In genomic region chr15:85969707-85970153, GRCm38 (mm10) we compare ENCODE assay signal across 9 mouse cellular contexts.
DNase-seq lines count a peak whose midpoint lies in the region; ATAC-seq lines count a peak whose summit lies in the region.
"Had no signal": no experiment of that assay in that cellular context is flagged by ENCODE, and none has a peak within 500 bp of the region (broad histone marks: within the 10 kb centered on the region; RNA-seq: fewer than 3 reads in every experiment).

No protein-coding gene starts in this region.

- intact Hi-C loops in heart, postnatal 36 days (cut with DNase I) = no loop called here
- intact Hi-C loops in gastrocnemius, postnatal 14 days (cut with DNase I; ENCODE audit: low total_unique reads) = no loop called here

- H3K9me3 ChIP-seq in stomach, embryonic 15.5 days = no peaks in the 10 kb centered on the region
- H3K9me3 ChIP-seq: liver, embryonic 15.5 days had no signal

- 26% methylated on average over 3 of the region's 3 CpGs for WGBS in large intestine, adult 2 months
- WGBS in stomach, embryonic 15.5 days = 30% methylated on average over 3 of the region's 3 CpGs

- H3K27me3 ChIP-seq in stomach, embryonic 15.5 days (replicated peaks) = no peaks in the 10 kb centered on the region
- H3K27me3 ChIP-seq: liver, embryonic 15.5 days had no signal

- no peak overlapping the region for H3K9ac ChIP-seq in stomach, embryonic 15.5 days
- H3K9ac ChIP-seq: liver, embryonic 15.5 days had no signal

- H3K4me1 ChIP-seq in stomach, embryonic 15.5 days = peaks cover 18% of the 10 kb centered on the region

- no peak overlapping the region for H3K4me2 ChIP-seq in stomach, embryonic 15.5 days
- H3K4me2 ChIP-seq: liver, embryonic 15.5 days had no signal

- DNase-seq in retina, postnatal 1 day = peak; percentile 83
- no peak for DNase-seq in retina, embryonic 14.5 days (ENCODE audit: low spot score)
- DNase-seq in c-Kit-positive CD71-positive TER-119-negative erythroid progenitor cells, embryonic 14.5 days (ENCODE audit: low read depth) = peak; percentile 7
- DNase-seq in heart, postnatal 36 days = peak; percentile 18 to 35
- DNase-seq in large intestine, adult 2 months (ENCODE audit: low read depth, low spot score) = peak; percentile 53
- DNase-seq in thymus, postnatal 4 days = no peak
- DNase-seq in gastrocnemius, postnatal 14 days = no peak

- H3K4me3 ChIP-seq in stomach, embryonic 15.5 days (replicated peaks) = no peak overlapping the region
- H3K4me3 ChIP-seq: liver, embryonic 15.5 days had no signal

- H3K27ac ChIP-seq in stomach, embryonic 15.5 days = peak overlapping the region; percentile 80
- H3K27ac ChIP-seq: liver, embryonic 15.5 days had no signal

- peak; percentile 69 for ATAC-seq in stomach, embryonic 15.5 days (ENCODE audit: insufficient read depth, low FRiP score, low read depth)

- no peaks in the 10 kb centered on the region for H3K36me3 ChIP-seq in stomach, embryonic 15.5 days
- H3K36me3 ChIP-seq: liver, embryonic 15.5 days had no signal

Comparison
In these comparisons a context has a peak if more than half of its experiments do, and no peak if none do; other contexts are left out.
1. DNase-seq: peak in retina, postnatal 1 day (single experiment), c-Kit-positive CD71-positive TER-119-negative erythroid progenitor cells, embryonic 14.5 days (single experiment), heart, postnatal 36 days (2 of 2) and large intestine, adult 2 months (single experiment); none in retina, embryonic 14.5 days (single experiment), thymus, postnatal 4 days (single experiment) and gastrocnemius, postnatal 14 days (single experiment).